Mouse (Mus musculus) kidney, adult 11 months (tissue): ENCODE results near the gene Tprgl.
A peak's percentile ranks its signal among the peaks of the same experiment; 100 is the strongest.

Experiments
- DNase-seq: peaks from one replicate; pipeline ENCODE4 v3.0.0; 2022

Gene Tprgl

DNA sequence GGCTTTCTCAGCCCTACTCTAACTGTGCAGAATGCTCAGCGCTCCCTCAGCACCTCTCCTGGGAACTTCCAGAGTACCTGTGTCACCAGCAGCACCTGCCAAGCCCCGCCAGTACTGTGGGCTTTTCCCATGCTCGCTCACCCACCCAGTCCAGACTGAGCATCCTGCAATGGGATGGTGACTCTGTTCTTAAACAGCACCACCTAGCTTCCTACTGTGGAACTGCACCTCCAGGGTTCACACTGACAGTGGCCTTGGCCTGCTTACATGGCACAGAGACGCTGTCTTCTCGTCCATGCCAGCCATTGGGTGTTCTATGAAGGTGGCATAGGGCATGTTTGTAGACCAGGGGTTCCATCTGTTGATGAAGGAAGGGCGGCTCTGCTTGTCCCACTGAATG is 1.5 kb downstream of the Tprgl start:
- DNase-seq: peak; percentile 77

DNA sequence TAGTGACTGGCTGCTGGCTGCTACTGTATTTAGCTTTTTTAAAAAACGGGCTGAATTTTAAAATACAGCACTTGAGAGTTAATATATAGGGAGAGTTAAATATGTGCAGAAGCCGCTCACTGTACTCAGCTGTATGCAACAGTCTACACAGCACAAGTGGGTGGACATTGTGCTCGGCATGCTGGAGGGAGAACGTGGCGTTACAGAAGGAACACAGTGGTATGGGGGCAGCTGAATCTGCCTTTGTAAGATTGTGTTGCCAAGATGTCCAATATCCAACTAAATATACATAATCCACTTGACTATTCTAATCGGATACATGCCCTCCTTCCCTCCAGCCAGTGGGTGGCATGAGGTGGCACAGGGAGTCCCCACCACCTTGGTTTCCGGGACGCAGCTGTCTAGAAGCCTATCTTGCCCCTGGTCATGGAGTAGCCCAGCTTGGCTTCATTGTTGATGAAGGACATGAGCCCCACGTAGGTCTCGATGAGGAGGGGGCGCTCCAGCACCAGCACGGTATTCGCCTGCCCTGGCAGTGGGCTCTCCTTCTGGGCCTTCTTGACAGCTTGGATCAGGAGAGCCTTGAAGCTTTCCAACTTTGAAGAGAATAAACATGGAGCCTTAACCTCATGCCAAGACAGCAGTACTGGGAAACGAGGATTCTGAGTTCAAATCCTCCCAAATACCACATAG is 2.4 kb downstream of the Tprgl start:
- DNase-seq: no peak

DNA sequence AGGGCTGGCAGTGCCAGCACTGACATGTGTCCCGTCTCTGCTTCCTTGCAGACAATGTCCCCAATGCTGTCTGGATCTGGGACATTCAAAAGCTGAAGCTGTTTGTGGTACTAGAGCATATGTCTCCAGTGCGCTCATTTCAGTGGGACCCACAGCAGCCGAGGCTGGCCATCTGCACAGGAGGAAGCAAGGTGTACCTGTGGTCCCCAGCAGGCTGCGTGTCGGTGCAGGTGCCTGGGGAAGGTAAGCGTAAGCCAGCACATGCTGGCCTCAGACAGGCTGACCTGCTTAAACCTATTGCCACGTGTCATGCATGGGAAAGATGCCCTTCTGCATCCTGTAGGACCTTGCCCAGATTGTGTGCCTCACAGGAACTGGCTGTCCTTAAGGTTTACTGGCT is 4.4 kb downstream of the Tprgl start:
- no peak for DNase-seq

DNA sequence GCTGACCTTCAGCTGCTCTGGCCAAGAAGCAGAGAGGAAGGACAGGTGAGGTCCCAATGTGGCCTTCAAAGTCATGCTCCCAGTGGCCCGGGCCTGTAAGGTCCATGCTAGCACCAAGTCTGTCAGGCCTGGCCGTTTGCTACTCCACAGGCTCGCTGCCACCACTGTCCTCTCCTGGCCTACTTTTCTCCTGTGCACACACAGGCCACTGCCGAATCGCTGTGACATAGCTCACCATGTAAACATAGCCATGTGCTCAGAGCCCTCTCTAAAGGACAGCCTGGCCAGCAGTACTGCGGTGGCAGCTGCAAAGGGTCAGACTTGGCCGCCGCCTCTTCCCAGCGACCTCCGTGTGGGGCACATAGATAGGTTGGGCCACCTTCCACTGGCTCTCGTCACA is 6.4 kb downstream of the Tprgl start:
- DNase-seq: no peak

DNA sequence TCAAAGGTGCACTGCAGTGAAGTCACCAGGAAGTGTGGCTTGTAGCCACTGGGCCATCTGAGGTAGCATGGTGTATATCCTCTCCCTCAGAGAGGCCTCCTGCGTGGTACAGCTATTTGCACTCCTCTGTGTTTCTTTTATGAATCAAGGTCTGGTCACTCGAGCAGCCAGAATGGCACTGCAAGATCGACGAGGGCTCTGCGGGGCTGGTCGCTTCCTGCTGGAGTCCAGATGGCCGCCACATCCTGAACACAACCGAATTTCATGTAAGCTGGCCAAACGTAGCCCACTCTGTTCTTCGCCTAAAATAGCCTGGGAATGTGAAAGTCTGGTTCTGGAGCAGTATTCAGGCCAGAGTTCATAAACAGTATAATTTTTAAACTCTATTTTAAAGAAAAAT is 14.1 kb downstream of the Tprgl start:
- DNase-seq: no peak

DNA sequence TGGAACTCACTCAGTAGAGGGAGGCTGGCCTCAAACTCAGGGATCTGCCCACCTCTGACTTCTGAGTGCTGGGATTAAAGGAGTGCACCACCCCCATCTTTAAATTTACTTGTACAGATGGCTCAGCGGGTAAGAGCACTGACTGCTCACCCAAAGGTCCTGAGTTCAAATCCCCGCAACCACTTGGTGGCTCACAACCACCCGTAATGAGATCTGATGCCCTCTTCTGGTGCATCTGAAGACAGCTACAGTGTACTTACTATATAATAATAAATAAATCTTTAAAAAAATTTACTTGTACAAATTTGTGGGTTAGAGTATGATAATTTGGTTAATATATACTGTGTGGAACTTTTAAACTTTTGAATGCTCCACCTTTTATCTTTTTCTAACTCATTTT is 15.8 kb downstream of the Tprgl start:
- no peak for DNase-seq

DNA sequence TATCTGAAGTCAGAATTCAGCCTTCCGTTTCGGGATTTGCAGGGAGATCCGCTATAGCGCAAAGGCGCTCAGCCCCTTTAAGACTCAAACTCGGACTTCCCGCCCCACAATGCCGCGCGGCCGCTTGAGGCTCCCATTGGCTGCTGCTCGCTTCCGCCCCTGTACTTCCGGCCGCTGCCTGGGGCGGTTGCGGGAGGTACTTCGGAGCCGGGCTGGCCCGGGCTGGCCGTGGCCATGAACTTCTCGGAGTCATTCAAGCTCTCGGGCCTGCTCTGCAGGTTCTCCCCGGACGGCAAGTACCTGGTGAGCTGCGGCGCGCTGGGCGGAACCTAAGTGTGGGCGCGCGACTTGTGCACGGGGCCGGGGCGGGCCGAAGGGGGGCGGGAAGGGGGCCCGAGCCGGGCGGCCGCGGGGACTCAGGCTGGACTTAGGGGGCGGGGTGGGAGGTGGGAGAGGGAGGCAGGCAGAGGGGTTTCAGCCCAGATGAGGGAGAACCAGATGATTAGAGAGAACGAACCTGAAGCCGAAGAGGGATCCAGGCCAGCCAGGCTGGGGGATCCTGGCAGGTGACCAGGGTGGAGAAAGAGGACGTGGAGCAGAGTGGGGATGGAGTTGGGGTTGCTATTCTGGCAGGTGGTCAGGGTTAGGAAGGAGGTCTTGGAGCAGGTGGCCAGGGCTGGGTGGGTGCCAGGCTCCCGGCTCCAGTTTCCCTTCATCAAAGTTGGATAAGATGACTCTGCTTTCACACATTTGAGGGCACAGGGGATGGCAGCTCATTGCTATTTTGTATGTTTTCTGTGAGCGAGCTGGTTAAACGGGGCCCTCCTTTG is 18.0 kb downstream of the Tprgl start, which contains the start of gene Wrap73:
Gene Wrap73, plus strand, starts transcription at position 162 of the 830 bp plus-strand sequence.
- peak; percentile 92 for DNase-seq

DNA sequence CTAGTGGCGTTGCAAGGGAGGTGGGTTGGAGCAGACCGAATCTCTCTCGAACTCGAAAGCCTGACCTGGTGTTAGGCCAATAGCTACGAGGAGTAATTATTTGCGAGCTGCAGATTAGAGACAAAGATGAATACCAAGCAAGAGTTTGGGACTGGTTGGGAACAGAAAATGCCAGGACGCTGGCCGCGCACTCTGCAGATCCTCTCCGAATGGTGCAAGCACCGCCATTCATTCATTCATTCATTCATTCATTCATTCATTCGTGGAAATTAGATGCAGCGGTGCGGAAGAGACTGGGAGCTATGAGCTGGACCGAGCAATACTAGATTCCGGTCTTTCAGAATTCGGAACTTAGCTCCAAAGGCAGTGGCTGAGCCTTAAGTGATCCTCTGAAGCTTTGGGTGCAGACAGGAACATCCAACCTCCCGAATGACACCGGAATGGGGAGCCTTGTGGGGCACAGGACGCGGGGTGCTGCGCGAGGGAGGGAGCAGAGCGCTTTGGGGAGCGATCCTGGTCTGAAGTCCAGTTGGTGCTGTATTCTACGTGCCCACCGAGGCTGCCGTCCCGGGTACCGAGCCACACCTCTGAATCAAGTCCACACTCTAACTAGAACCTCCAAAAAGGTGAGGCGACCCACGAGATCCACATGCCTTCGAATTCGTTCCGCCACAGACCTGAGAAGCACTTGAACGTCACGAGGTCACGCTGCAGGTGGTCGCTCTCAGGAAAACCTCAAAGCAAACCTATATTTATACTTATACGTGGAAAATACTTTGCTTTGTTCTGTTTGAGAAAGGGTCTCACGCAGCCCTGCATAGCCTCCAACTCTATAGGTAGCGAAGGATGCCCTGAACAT is 19.2 kb downstream of the Tprgl start:
- DNase-seq: no peak

DNA sequence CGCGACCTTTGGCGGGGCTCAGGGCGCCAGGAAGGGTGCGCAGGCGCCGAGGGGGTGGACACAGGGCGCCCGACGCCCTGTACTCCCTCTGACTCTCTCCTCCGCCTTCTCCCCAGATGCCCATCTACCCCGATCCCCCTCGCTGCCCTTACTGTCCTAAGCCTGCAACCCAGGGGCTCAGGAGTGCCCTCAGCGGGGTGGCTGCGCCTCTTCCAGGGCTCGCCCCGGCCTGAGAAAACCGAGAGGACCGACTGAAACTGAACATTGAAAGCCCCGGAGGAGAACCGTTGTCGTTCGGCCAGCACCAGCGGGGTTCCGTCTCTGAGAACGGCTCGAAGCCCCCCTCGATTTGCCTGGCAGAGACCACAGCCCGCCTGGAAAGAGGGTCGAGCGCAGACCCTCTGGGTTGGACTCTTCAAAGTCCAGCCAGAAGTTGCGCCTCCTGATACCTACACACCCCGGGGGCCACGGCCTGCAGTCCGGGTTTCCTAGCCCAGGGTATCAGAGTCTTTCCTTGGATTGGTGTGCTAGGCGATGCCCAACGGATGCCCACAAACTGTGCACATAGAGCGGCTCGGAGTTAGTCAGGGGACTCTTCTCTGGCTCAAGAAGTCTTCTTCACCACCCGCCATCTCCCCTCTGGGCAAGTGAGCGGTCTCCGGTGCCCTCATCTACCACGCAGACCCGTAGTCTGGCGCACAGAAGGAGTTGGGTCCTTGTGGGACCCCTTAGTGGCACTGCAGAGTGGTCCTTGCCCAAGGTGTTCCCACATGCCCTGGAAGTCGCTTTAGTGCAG is 20.1 kb downstream of the Tprgl start:
- DNase-seq: no peak

DNA sequence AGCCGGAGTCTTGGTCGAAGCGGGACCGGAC is 20.5 kb downstream of the Tprgl start, which contains the start of gene Trp73:
Gene Trp73, minus strand, starts transcription at position 27 of the 31 bp plus-strand sequence.
- no peak for DNase-seq

DNA sequence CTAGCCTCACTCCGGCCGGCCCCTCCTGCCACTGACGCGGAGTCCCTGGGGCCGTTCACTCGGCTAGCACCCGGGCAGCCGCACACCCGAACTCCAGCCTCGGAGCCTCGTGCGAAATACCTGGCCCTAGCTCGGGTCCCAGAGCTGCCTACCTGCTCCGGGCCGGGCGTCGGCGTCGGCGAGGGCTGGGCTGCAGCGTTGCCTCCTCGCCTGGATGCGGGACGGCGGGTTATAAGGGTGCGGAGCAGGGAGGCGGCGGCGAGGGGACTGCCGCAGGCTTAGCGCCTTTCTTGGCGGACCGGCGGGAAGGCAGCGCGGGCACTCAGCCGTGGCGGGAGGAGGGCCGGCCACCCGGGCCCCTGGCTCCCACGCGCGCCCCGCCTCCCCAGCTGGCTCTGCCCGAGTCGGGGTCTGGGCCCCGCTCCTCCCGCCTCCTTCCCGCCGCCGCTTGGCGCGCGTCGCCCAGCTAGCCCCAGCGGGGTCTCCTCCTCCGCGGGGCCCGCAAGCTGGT is 20.7 kb downstream of the Tprgl start:
- no peak for DNase-seq

DNA sequence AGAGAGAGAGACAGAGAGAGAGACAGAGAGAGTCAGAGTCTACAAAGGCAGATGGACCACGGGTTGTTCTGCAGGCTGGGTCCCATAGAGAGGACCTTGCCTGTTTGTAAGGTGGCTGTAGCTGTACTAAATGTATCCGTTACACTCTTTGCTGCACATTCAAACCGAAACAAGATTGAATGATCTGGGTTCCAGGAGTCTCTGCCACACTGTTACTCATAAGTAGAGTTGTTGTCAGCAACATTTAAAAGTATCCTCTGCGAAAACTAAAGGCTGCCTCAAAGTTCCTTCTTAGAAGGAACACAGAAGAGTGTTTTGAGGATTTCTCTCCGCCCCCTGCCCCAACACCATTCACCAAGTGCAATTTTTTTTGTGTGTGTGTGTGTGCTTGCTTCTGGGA is 23.3 kb downstream of the Tprgl start:
- no peak for DNase-seq

DNA sequence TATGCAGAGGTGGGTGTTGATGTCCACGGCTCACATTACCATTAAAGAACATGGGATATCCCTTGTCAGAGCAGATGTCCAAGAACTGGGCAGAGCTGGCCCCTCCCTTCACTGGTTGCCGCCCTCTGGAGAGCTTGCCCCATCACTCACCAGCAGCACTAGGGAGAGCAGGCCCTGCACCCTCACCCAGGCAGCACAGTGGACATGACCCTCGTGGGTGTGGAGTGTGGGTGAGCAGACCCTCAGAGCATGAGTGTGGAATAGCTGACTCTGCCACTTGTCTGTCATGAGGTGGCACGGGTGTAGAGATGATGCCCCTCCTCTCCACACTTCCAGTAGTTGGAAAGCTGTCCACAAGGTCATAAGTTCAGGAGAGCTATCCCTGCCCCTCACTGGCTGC is 25.7 kb downstream of the Tprgl start:
- no peak for DNase-seq

DNA sequence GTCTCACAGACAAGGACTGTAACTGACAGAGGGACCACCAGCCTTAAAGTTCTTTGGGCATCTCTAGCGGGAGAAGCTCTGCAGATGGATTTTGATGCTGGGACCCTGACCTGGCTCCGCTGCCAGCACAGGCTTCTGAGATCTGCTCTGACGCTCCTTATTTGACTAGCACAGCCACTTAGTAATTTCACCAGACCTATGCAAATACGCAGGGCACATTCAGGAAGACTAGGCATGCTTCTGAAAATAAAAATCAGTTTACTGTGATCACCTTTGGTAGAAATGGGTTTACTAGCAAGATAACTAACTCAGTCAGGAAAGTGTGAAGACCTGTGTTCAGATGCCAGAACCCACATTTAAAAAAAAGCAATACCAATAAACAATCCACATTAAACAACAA is 28.6 kb downstream of the Tprgl start:
- DNase-seq: no peak

DNA sequence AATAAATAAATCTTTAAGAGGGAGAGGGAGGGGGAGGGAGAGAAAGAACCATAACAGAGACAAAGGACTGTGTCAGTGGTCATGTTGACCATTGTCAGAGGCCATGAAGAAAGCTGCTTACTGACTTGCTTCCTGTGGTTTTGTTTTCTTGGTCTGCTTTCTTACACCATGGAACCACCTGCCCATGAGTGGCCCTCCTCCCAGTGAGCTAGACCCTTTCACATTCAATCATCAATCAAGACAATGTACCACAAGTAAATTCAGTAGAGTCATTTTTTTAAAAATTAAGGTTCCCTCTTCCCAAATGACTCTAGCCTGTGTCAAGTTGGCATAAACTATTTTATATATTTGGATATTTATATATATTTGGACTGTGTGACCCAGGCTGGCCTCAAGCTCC is 30.5 kb downstream of the Tprgl start:
- no peak for DNase-seq

DNA sequence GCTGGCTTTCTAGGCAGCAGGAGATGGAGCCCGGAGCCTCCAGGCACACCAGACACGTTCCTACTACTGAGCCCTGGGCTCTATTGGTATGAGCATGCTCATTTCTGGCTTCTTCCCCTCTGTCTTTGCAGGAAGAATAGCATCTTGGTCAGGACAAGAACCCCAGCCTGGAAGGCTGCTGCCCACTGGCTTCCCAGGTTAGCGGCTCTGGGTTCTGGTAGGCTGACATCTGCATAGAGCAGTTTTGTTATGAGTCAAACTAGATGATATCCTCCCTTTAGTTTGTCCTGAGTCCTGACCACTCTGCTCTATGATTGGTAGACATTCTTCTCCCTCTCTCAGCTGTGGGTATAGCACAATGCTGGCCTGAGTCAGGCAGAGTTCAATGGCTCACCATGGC is 33.2 kb downstream of the Tprgl start:
- DNase-seq: no peak

DNA sequence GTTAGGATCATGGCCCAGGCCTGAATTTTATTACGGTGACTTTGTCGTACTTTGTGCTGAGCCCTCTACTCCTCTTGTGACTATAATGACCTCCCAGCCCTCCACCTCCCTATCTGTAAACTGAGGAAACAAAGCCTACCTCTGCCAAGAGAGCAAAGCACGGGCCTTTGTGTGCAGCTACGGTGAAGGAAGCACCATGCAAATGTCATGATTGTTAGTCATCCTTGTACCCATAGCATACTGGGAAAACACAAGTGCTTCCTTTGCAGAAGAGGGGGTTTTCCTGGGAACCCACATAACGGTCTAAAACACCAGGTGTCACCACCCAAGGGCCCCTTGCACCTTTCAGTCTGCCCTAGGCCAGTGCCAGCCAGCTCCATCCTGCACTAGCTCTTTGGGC is 35.3 kb downstream of the Tprgl start:
- DNase-seq: no peak

DNA sequence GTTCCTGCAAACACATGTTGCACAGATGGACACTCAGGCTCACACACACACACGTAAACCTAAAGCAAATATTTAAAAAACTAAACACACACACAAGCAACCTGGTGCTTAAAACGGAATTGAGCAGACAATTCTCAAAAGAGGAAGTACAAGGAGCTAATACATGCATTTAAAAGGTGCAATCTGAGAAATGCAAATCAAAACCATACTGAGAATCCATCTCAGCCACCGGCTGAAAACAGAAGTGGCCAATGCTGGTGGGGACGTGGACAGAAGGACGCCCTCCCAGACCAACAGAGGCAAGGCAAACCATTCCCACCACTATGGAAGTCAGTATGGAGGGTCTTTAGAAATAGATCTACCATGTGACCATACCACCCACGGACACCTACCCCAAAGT is 36.9 kb downstream of the Tprgl start:
- DNase-seq: no peak

DNA sequence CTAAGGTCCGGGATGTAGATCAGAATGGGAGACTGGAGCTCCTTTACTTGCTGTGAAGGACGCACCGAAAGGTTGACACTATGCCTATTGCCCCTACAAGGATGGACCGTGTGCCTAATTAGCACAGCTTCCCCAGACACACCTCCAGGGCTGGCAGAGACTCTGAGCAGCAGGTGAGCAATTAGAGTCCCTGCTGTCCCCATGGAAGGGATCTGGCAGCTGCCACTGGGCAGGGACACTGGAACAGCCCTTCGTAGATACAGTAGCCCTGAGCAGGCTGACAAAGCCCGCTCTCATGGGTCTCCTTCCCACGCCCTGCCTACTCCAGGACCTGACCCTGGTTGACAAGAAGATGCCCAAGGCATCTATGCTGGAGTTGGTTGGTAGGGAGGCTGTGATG is 38.1 kb downstream of the Tprgl start:
- no peak for DNase-seq

DNA sequence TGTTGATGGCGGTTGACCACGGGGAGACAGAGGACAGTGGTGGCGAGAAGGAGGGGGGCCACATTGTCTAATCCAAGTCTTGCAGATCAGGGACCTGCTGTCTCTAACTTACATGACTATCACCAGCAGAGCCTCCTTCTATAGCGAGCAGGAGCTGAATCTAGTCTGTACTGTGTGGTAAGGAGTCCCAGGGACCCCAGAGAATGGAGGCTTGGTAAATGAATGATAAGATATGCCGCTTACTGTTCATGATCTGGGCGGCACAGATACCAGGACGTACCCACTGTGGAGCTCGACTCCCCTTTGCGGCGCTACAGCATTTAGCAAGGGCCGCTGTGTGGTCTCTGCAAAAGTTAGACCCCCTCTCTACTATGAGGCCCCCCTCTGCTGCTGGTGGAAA is 38.7 kb downstream of the Tprgl start:
- no peak for DNase-seq

DNA sequence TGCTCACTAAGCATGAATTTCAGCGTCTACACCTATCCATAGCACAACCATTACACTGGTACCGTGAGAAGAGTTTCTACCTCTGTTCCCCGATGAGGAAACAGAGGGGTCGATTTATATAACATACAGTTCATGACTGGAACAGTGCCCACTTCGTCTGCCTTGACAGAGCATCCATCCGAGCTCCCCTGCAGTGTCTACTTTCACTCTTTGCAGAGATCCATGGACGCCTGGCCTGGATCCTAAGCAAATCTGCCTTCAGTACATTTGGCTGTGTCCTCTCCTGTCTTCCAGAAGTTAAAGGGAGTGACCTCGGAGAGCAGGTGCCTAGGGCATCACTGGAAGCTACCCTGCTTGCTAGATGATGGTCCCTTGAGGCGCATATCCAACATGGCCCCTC is 41.3 kb downstream of the Tprgl start:
- DNase-seq: no peak

DNA sequence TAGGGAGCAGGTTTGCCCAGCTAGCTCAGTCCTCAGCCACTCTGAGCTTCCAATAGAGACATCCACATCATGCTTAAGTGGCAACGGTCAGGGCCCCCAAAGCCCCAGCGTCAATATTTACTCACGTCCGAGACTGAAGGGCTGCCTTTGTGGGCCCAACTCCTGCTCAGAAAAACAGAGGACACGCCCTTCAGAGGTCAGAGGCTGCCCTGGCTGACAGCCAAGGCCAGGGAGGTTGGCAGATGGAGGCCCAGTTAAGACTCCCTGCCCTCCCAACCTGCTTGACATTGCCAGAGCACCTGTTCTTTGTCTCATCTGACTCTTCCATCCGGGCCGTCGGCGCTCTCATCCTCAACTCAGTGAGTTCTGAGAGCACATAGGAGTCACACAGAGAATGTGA is 41.7 kb downstream of the Tprgl start:
- no peak for DNase-seq

DNA sequence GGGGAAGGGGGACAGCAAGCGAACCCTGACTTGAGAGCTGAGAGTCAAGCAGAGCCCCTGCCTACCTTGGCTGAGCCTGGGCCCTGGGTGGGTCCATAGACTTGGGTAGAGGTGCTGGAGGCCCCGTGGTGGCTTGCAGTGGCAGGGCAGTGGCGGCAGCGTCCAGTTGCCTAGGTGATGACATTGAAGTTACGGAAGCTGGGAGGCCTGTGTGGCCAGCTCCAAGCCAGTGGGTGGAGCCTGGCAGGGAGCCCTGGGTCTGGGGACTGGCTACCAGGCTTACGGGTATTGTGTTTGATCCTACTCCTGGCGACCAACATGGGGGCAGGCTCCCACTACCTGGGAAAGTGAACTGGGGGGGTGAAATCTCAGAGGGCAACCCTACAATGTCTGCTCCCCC is 44.0 kb downstream of the Tprgl start:
- no peak for DNase-seq
